Mouse (Mus musculus) midbrain, embryonic 14.5 days (tissue): ENCODE measurements at regions not wholly inside any gene's neighbourhood (a gene's known extent, or its start where the extent isn't known, plus 50 kb on each side); places are given as distances from the start of the nearest gene placed in this dataset.
"Not testable (repeated sequence)": the region's sequence is repeated elsewhere in the genome, so short reads cannot be mapped to it uniquely, and the experiment has no call there.

Source experiments
- ATAC-seq: fragments of 200-750 bp; cut with Nextera tagmentation; 2 replicates; pipeline ENCODE4 v1.8.0; 2017; ENCODE audit warnings: moderate number of reproducible peaks, moderate library complexity; ENCODE audit not compliant: low FRiP score, low TSS enrichment
- DNase-seq: peaks from one replicate; pipeline ENCODE4 v3.0.0-alpha.2; 2015
- H3K27ac ChIP-seq: fragments of 300-500 bp; sonication (generic); replicated peaks from 2 replicates; pipeline ENCODE4 v1.5.1; 2014; ENCODE audit warnings: mild to moderate bottlenecking, low read depth, low read length, moderate library complexity
- H3K27me3 ChIP-seq: fragments of 300-500 bp; sonication (generic); 2 replicates; pipeline ENCODE4 v1.6.1; 2014; ENCODE audit warnings: low read length, control low read depth, mixed read lengths; ENCODE audit not compliant: control insufficient read depth, insufficient read depth
- H3K36me3 ChIP-seq: fragments of 300-500 bp; sonication (generic); 2 replicates; pipeline ENCODE4 v1.6.1; 2014; ENCODE audit warnings: low read length, control low read depth; ENCODE audit not compliant: control insufficient read depth, insufficient read depth
- H3K4me1 ChIP-seq: fragments of 300-500 bp; sonication (generic); 2 replicates; pipeline ENCODE4 v1.6.1; 2014; ENCODE audit warnings: mild to moderate bottlenecking, antibody characterized with exemption, low read length, control low read depth; ENCODE audit not compliant: control insufficient read depth, insufficient read depth
- H3K4me2 ChIP-seq: fragments of 300-500 bp; sonication (generic); 2 replicates; pipeline ENCODE4 v1.6.1; 2014; ENCODE audit warnings: mild to moderate bottlenecking, low read length, moderate library complexity
- H3K4me3 ChIP-seq: fragments of 300-500 bp; sonication (generic); replicated peaks from 2 replicates; pipeline ENCODE4 v1.5.1; 2014; ENCODE audit warnings: low read depth, low read length
- H3K9ac ChIP-seq: fragments of 300-500 bp; sonication (generic); replicated peaks from 2 replicates; pipeline ENCODE4 v1.6.1; 2014; ENCODE audit warnings: mild to moderate bottlenecking, low read length, moderate library complexity
- H3K9me3 ChIP-seq: fragments of 300-500 bp; sonication (generic); 2 replicates; pipeline ENCODE4 v1.6.1; 2016; ENCODE audit warnings: low read length, control low read depth, mixed read lengths; ENCODE audit not compliant: control insufficient read depth
- WGBS: fragments of 180-500 bp; shearing (Covaris S2); extraction: QIAGEN DNeasy Blood & Tissue Kit; methylation state at CpG from one replicate; pipeline ENCODE4 v1.1.7; 2014; 5-methylcytosine and 5-hydroxymethylcytosine counted together

DNA sequence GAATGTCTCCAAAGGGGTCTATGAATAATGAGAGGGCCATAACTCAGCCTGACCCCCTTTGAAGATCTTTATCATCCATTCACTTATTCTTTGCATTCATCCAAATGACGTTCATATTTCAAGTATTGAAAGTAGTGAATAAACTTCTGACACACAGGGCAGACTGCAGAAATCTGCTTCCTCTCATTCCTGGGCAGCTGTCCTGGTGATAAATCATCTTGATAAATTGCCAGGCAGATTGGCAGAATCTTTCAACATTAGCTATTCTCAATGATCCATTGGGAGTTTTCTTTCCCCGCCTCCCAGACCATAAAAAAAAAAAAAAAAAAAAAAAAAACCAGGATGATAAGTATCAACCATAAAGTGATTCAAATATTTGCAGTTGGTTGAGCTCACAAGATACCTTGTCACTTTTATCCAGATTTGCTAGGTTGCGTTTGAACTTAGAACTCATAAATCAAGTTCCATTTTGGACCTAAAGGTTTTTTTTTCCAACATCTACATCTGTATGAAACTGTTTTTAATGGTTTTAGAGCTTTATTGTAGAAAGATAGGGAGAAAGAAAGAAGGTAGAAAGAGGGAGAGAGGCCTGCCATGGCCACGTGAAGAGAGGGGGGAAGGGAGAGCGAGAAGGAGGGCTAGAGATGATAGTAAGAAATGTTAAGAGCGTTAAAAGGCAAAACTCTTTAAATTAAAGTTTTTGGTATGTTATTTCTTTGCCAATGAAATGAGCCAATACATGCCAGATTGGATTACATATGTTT lies 383.7 kb downstream of the Cylc2 start:
- ATAC-seq: no peak
- Histone ChIP-seq H3K9ac (no peak overlapping the region), H3K27ac (no peak overlapping the region), H3K4me2 (no peak overlapping the region), H3K4me1 (no peaks in the 10 kb centered on the region), H3K4me3 (no peak overlapping the region), H3K9me3 (no peaks in the 10 kb centered on the region), H3K27me3 (no peaks in the 10 kb centered on the region), H3K36me3 (no peaks in the 10 kb centered on the region)
- DNase-seq: no peak
- 87% methylated on average over 6 of the region's 6 CpGs for WGBS

DNA sequence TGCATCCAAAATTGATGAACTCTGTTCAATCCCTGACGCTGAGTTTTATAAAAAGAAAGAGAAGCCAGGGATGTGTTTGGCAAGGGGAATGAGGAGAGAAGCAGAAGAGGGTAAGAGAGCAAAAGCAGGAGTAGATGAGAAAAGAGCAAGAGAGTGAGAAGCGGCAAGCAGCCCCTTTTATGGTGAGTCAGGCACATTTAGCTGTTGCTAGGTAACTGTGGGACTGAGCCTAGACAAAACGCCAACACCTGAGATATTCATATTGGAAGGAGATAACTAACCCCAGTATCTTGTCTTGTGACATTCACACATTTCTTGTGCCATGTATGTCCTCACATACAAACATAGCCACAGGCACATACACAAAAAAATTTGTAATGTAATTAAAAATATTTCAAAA lies 410.8 kb downstream of the Cylc2 start:
- WGBS: 53% methylated on average over 3 of the region's 3 CpGs
- DNase-seq: peak; percentile 43

DNA sequence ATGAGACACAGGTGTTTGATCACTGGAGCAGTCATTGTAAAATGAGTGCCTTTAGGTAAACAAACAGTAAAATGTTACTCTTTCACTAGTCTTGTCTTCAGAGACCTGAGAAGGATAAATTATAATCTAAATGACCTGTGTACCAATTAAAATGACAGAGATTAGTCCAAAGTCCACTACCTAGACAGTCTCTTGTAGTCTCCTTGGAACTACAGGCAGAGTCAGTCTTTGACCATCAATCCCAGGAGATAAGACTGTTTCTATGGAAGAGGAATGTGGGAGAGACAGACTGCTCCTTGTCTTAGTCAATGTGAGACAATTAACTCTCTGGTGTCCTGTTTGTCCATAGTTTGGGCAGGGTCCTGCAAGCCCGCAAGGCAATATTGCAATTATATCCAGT lies 417.0 kb downstream of the Cylc2 start:
- H3K4me3 ChIP-seq: no peak overlapping the region
- DNase-seq: no peak
- 78% methylated on average over 1 of the region's 1 CpGs for WGBS
- no peaks in the 10 kb centered on the region for H3K4me1 ChIP-seq
- no peak overlapping the region for H3K27ac ChIP-seq
- H3K4me2 ChIP-seq: no peak overlapping the region
- H3K36me3 ChIP-seq: no peaks in the 10 kb centered on the region
- no peaks in the 10 kb centered on the region for H3K27me3 ChIP-seq
- ATAC-seq: no peak
- H3K9ac ChIP-seq: no peak overlapping the region
- no peaks in the 10 kb centered on the region for H3K9me3 ChIP-seq

More for the DNA sequence above, 410.8 kb downstream of the Cylc2 start:
- ATAC-seq: no peak
- Histone ChIP-seq H3K4me1 (no peaks in the 10 kb centered on the region), H3K36me3 (no peaks in the 10 kb centered on the region), H3K27ac (no peak overlapping the region), H3K4me3 (no peak overlapping the region), H3K27me3 (no peaks in the 10 kb centered on the region), H3K9me3 (no peaks in the 10 kb centered on the region), H3K4me2 (no peak overlapping the region), H3K9ac (no peak overlapping the region)

DNA sequence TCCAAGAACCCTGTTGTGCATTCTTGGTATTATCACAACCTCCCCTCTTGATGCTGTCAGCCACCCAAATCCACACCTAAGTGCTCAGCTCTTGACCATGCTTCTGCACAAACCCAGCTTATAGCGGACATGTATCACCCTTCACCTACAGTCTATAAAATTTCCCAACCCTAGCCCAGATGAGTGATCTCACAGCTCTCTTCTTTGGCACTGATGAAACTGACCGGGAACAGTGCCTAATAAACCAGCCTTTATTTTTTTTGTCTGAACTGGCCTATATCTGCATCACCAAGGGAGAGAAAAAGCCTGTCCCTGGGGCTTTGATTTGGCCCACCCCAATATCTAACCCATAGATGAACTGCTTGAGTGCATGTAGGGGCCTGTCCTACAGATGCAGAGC lies 440.8 kb downstream of the Cylc2 start:
- ATAC-seq: no peak

DNA sequence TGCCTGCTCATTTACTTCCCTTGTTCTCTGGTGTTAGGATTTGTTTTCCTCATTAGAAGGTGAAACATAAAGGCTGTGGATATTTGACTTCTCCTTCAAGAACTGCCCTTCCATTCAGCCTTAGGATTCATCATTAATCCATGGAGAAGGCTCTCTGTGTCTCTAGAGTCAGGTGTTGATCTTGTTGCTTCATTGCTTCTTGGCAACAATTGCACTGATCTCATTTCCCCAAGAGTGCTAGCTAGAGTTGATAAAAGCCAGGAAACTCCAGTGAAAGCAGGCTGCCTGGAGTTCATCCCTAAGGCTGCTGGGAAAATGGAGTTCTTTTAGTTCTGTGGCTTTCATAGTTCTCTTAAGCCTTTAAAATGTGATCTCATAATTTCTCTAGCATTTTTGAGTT lies 441.8 kb downstream of the Cylc2 start:
- no peaks in the 10 kb centered on the region for H3K27me3 ChIP-seq
- no peak for DNase-seq
- H3K27ac ChIP-seq: no peak overlapping the region
- H3K4me1 ChIP-seq: no peaks in the 10 kb centered on the region
- no peak overlapping the region for H3K4me2 ChIP-seq
- H3K36me3 ChIP-seq: no peaks in the 10 kb centered on the region
- ATAC-seq: no peak
- no peak overlapping the region for H3K9ac ChIP-seq
- H3K9me3 ChIP-seq: no peaks in the 10 kb centered on the region
- H3K4me3 ChIP-seq: no peak overlapping the region

More for the DNA sequence above, 440.8 kb downstream of the Cylc2 start:
- Histone ChIP-seq H3K27me3 (no peaks in the 10 kb centered on the region), H3K4me2 (no peak overlapping the region), H3K4me1 (no peaks in the 10 kb centered on the region), H3K9me3 (no peaks in the 10 kb centered on the region), H3K36me3 (no peaks in the 10 kb centered on the region), H3K27ac (no peak overlapping the region), H3K9ac (no peak overlapping the region), H3K4me3 (no peak overlapping the region)
- no peak for DNase-seq
- WGBS: 95% methylated on average over 2 of the region's 2 CpGs

DNA sequence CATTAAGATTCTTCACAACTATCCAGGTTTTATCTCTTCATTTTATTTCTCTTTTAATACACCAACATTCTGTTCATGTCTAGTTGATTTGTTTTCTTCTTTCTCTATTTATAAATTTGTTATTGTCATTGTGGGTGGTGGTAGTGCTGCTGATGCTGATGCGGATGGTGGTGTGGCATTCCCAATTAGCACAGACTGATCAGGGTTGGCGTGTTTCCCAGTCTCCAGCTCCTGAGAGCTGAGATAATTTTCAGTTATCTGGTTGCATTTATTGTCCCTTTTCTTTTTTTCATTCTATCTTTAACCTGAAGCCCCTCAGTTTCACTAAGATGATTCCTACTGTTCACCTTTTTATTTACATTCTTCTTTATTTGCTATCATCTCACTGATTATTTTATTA lies 455.0 kb downstream of the Cylc2 start:
- H3K4me3 ChIP-seq: no peak overlapping the region
- no peak overlapping the region for H3K4me2 ChIP-seq
- no peaks in the 10 kb centered on the region for H3K36me3 ChIP-seq
- no peaks in the 10 kb centered on the region for H3K4me1 ChIP-seq
- H3K9me3 ChIP-seq: no peaks in the 10 kb centered on the region
- no peak overlapping the region for H3K27ac ChIP-seq
- no peak for ATAC-seq
- no peaks in the 10 kb centered on the region for H3K27me3 ChIP-seq
- H3K9ac ChIP-seq: no peak overlapping the region
- DNase-seq: peak; percentile 6
- WGBS: 91% methylated on average over 2 of the region's 2 CpGs

DNA sequence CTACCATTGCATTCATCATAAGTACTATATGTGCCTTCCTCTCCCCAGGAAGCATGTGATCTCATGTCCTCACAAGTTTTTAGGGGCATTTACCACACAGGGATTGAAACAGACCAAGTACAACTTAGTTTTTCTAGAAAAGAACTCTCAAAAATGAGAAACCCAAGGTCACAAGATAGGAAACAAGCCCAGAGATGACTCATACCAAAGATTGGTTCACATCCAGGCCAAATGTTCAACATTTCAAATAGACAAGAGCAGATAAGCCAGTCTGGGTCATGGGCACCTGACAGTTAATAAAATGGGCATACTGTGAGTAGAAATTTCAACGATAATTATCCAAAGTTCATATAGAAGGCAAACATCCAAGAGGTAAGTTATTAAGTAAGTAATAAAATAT lies 457.9 kb downstream of the Cylc2 start:
- H3K4me3 ChIP-seq: no peak overlapping the region
- no peaks in the 10 kb centered on the region for H3K36me3 ChIP-seq
- no peak overlapping the region for H3K27ac ChIP-seq
- WGBS: 98% methylated on average over 1 of the region's 1 CpGs
- no peak overlapping the region for H3K9ac ChIP-seq
- no peaks in the 10 kb centered on the region for H3K27me3 ChIP-seq
- DNase-seq (no peak), ATAC-seq (no peak)
- no peaks in the 10 kb centered on the region for H3K4me1 ChIP-seq
- H3K9me3 ChIP-seq: no peaks in the 10 kb centered on the region
- no peak overlapping the region for H3K4me2 ChIP-seq

DNA sequence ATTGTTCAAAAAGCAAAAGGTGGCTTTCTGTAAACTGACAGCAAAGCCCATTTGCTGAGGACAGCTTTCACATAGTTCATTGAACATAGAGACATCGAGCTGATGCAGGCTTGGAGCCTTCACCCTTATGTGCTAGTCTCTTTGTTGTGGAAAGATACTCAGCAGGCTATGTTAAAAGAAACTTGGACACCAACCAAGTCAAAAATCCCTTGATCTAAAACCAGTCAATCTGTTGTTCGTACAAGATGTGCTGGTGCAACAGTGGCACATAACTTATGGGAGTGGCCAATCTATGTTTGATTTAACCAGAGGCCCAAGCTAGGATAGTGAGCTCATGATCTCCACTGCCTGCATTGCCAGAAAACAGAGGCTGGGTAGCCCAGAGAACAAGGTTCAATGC lies 462.6 kb downstream of the Cylc2 start:
- Histone ChIP-seq H3K27ac (no peak overlapping the region), H3K4me2 (no peak overlapping the region), H3K9me3 (no peaks in the 10 kb centered on the region), H3K9ac (no peak overlapping the region), H3K36me3 (no peaks in the 10 kb centered on the region), H3K4me1 (no peaks in the 10 kb centered on the region), H3K27me3 (no peaks in the 10 kb centered on the region), H3K4me3 (no peak overlapping the region)
- no peak for DNase-seq
- 67% methylated on average over 2 of the region's 2 CpGs for WGBS
- no peak for ATAC-seq

DNA sequence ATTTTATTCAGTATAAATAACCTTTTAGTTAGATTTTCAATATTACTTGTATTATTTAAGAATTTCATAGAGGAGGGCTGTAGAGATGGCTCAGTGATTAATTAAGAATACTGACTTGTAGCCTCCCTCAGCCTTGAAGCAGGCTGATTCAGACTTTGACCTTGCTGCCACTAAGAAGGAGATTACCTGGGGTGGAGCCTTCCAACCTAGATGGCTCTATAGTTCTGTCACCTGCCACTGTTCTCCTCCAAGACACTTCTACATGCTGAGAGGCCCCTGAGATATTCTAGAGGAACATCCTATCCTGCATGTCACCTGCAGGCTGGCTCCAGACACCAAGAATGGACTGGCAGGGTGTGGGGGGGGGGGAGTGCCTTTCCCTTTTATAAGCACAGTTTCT lies 466.9 kb downstream of the Cylc2 start:
- H3K27me3 ChIP-seq, ATAC-seq, H3K27ac ChIP-seq, H3K9me3 ChIP-seq, H3K4me1 ChIP-seq, H3K9ac ChIP-seq, H3K36me3 ChIP-seq, H3K4me3 ChIP-seq, H3K4me2 ChIP-seq, DNase-seq: not testable (repeated sequence)
